Mouse (Mus musculus) lung, adult 2 months (tissue): ENCODE results near the gene Gm10718.
"Not testable (repeated sequence)": the region's sequence is repeated elsewhere in the genome, so short reads cannot be mapped to it uniquely, and the experiment has no call there.

Experiments used
- CTCF ChIP-seq: fragments of 200-500 bp; IDR thresholded peaks from 2 replicates; pipeline ENCODE4 v1.5.1; 2011; ENCODE audit warnings: mild to moderate bottlenecking, low read length, control low read depth; ENCODE audit not compliant: insufficient read depth
- POLR2A ChIP-seq: fragments of 200-500 bp; IDR thresholded peaks from 2 replicates; pipeline ENCODE4 v1.6.1; 2011; ENCODE audit warnings: low read depth, mild to moderate bottlenecking, control low read depth, low read length, borderline replicate concordance; ENCODE audit errors: extremely low read depth

DNA sequence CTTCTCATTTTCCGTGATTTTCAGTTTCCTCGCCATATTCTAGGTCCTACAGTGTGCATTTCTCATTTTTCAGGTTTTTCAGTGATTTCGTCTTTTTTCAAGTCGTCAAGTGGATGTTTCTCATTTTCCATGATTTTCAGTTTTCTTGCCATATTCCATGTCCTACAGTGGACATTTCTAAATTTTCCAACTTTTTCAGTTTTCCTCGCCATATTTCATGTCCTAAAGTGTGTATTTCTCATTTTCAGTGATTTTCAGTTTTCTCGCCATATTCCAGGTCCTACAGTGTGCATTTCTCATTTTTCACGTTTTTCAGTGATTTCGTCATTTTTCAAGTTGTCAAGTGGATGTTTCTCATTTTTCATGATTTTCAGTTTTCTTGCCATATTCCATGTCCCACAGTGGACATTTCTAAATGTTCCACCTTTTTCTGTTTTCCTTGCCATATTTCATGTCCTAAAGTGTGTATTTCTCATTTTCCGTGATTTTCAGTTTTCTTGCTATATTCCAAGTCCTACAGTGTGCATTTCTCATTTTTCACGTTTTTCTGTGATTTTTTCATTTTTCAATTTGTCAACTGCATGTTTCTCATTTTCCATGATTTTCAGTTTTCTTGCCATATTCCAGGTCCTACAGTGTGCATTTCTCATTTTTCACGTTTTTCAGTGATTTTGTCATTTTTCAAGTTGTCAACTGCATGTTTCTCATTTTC is 21.2 kb upstream of the Gm10718 start:
- TF ChIP-seq CTCF, POLR2A: not testable (repeated sequence)
